Mouse (Mus musculus) C2C12 (cell line): Measurements from ENCODE around the gene Fthl17f. TPM values are rescaled to one million over a fixed set of nuclear protein-coding genes. Genes with fewer than 3 reads are reported as not detected.

Source experiments
- H3K27me3 ChIP-seq: one replicate; pipeline ENCODE4 v1.6.1; 2011; ENCODE audit not compliant: control insufficient read depth, insufficient read depth, insufficient read length
- H3K36me3 ChIP-seq: one replicate; pipeline ENCODE4 v1.6.1; 2011; ENCODE audit not compliant: control insufficient read depth, insufficient read depth
- H3K4me3 ChIP-seq: one replicate; pipeline ENCODE4 v1.5.1; 2011; ENCODE audit warnings: mild to moderate bottlenecking, control low read depth; ENCODE audit not compliant: poor library complexity, insufficient read depth, severe bottlenecking
- H3K79me2 ChIP-seq: one replicate; pipeline ENCODE4 v1.6.1; 2011; ENCODE audit not compliant: control insufficient read depth, insufficient read depth
- H3K79me3 ChIP-seq: one replicate; pipeline ENCODE4 v1.6.1; 2011; ENCODE audit warnings: low read depth, control low read depth
- H3ac ChIP-seq: one replicate; pipeline ENCODE3; 2011; ENCODE audit warnings: low read depth; ENCODE audit not compliant: control insufficient read depth, insufficient read length
- CEBPB ChIP-seq: IDR thresholded peaks from one replicate; pipeline ENCODE4 v1.6.1; 2011; ENCODE audit warnings: low read depth, mild to moderate bottlenecking, control low read depth, moderate library complexity
- CTCF ChIP-seq: IDR thresholded peaks from one replicate; pipeline ENCODE4 v1.5.1; 2011; ENCODE audit not compliant: control insufficient read depth, insufficient read depth, insufficient read length
- FOSL1 ChIP-seq: IDR thresholded peaks from one replicate; pipeline ENCODE4 v1.8.0; 2011; ENCODE audit warnings: mild to moderate bottlenecking, low read length; ENCODE audit not compliant: poor library complexity, insufficient read depth, severe bottlenecking
- MAX ChIP-seq: IDR thresholded peaks from one replicate; pipeline ENCODE4 v1.6.1; 2011; ENCODE audit warnings: mild to moderate bottlenecking, control low read depth
- MYOD1 ChIP-seq: IDR thresholded peaks from one replicate; pipeline ENCODE4 v1.6.1; 2011; ENCODE audit warnings: low read depth; ENCODE audit not compliant: control insufficient read depth, insufficient read length
- MYOG ChIP-seq: IDR thresholded peaks from one replicate; pipeline ENCODE4 v1.6.1; 2011; ENCODE audit not compliant: control insufficient read depth, insufficient read length; ENCODE audit errors: extremely low read depth
- USF1 ChIP-seq: IDR thresholded peaks from one replicate; pipeline ENCODE4 v1.6.1; 2011; ENCODE audit warnings: low read depth, mild to moderate bottlenecking, control low read depth, moderate library complexity
- polyA plus RNA-seq: library from polyadenylated mRNA; unstranded; fragments of >200 nt; fragmentation: generic; extraction: Trizol; gene quantifications from one replicate; pipeline ENCODE4 v1.2.1, GENCODE M21; 2012; ENCODE audit warnings: missing spikeins

Gene Fthl17f
- polyA plus RNA-seq, 1 experiment = 0.04 TPM

DNA sequence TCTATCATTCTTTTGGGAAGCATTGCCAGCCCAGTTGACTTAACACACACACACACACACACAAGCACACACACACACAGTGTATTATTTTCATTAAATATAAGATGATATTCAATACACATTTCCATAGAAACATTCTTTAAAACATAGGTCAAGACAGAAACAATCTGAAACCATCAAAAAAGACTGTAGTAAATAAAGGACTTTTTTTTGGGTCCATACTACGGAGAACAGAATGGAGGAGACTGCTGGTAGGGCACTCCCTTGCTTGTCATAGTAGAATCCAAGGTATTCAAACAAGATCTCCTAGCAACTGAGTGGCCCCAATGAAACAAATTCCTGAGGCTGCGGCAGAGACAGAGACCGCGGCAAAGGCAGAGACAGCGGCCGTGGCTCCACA lies 41.4 kb downstream of the Fthl17f start, which contains the start of gene 4930402K13Rik:
4930402K13Rik (plus strand) TSS at position 301 of the 400 bp plus-strand sequence.
- Histone ChIP-seq H3K36me3 (no peaks in the 10 kb centered on the region), H3ac (no peak within 1 kb of the TSS), H3K4me3 (no peak within 1 kb of the TSS), H3K79me2 (no peaks in the 10 kb centered on the region), H3K27me3 (no peaks in the 10 kb centered on the region), H3K79me3 (no peaks in the 10 kb centered on the region)
- TF ChIP-seq MYOG = no peak
- TF ChIP-seq FOSL1 = no peak
- TF ChIP-seq MYOD1 = no peak

DNA sequence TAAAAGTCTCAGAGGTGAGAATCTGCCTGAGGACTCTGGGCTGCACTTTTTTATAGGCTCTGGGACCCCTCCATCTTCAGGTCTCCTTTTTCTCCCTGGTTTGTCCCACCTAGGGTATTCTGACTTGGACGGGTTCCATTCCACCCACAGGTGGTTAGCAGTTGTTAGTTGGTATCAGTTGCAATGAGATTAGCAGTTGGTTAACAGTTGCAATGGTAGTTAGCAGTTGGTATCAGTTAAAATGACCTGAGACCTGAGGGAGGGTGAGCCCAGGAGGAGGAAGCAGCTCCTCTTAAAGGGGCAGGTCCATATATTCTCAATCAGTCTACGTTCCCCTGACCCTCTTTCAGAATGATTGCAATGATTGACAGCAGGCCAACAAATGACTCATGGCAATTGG lies 47.6 kb downstream of the Fthl17f start:
- no peaks in the 10 kb centered on the region for H3K79me3 ChIP-seq
- TF ChIP-seq MYOD1 (no peak), MYOG (no peak), FOSL1 (no peak), USF1 (no peak), MAX (no peak), CTCF (no peak), CEBPB (no peak)
- H3K4me3 ChIP-seq = no peak overlapping the region
- H3K36me3 ChIP-seq = no peaks in the 10 kb centered on the region
- H3ac ChIP-seq = no peak overlapping the region
- H3K27me3 ChIP-seq = no peaks in the 10 kb centered on the region
- no peaks in the 10 kb centered on the region for H3K79me2 ChIP-seq

Other genes with a start within 250 kb of the Fthl17f start
- not detected for gene Gm6592, start 219.0 kb upstream of the Fthl17f start, polyA plus RNA-seq
- gene Gm5751, start 188.8 kb upstream of the Fthl17f start, polyA plus RNA-seq = not detected
- gene B630019K06Rik, start 170.6 kb upstream of the Fthl17f start, polyA plus RNA-seq = 2.7 TPM
- not detected for gene Fthl17b, start 100.0 kb upstream of the Fthl17f start, polyA plus RNA-seq
- gene Fthl17c, start 86.5 kb upstream of the Fthl17f start, polyA plus RNA-seq = not detected
- gene Fthl17d, start 76.3 kb upstream of the Fthl17f start, polyA plus RNA-seq = 0.08 TPM
- gene Fthl17e, start 29.5 kb upstream of the Fthl17f start, polyA plus RNA-seq = not detected
- not detected for gene 4930402K13Rik, start 41.5 kb downstream of the Fthl17f start, polyA plus RNA-seq
- gene Lancl3, start 136.9 kb downstream of the Fthl17f start, polyA plus RNA-seq = 1.3 TPM
- not detected for gene Gm14862, start 193.9 kb downstream of the Fthl17f start, polyA plus RNA-seq
- gene Xk, start 209.7 kb downstream of the Fthl17f start, polyA plus RNA-seq = 0.02 TPM
- not detected for gene H2al1m, start 220.7 kb downstream of the Fthl17f start, polyA plus RNA-seq